Mouse (Mus musculus): ENCODE measurements around the gene Macf1. TPM values are rescaled to one million over a fixed set of nuclear protein-coding genes. Genes with fewer than 3 reads are reported as not detected.
A peak's percentile ranks its signal among the peaks of the same experiment; 100 is the strongest.

The Macf1 gene
- polyA plus RNA-seq, 1 experiment from 2014 or later = 61.5 TPM

- no peaks in the 10 kb centered on the region for H3K9me3 ChIP-seq
- H3K36me3 ChIP-seq = no peaks in the 10 kb centered on the region
- 0 out of 2 replicates have a peak overlapping the region, but pooled peaks have one; percentile 13 for H3K27ac ChIP-seq
- no peaks in the 10 kb centered on the region for H3K27me3 ChIP-seq
- no peak for ATAC-seq (ENCODE audit: insufficient number of reproducible peaks, insufficient read depth, low FRiP score, low TSS enrichment, low read depth)
- H3K4me3 ChIP-seq (replicated peaks) = no peak overlapping the region
- peaks cover 36% of the 10 kb centered on the region for H3K4me1 ChIP-seq (replicated peaks)
- no peak overlapping the region for H3K9ac ChIP-seq (replicated peaks)
- WGBS = 57% methylated on average over 1 of the region's 1 CpGs
- no peak overlapping the region for H3K4me2 ChIP-seq
These were observed 16.8 kb downstream of the Macf1 start for GRCm38 (mm10) chr4:123667260-123667867.

GRCm38 (mm10) chr4:123666517-123666916 is 17.6 kb downstream of the Macf1 start:
- peaks cover 43% of the 10 kb centered on the region for H3K4me1 ChIP-seq (replicated peaks)
- H3K9ac ChIP-seq (replicated peaks) = no peak overlapping the region
- no peak overlapping the region for H3K4me2 ChIP-seq
- H3K27me3 ChIP-seq = no peaks in the 10 kb centered on the region
- no peaks in the 10 kb centered on the region for H3K36me3 ChIP-seq
- H3K27ac ChIP-seq = no peak overlapping the region
- ATAC-seq (ENCODE audit: insufficient number of reproducible peaks, insufficient read depth, low FRiP score, low TSS enrichment, low read depth) = no peak
- 95% methylated on average over 1 of the region's 1 CpGs for WGBS
- no peak overlapping the region for H3K4me3 ChIP-seq (replicated peaks)
- H3K9me3 ChIP-seq = no peaks in the 10 kb centered on the region

GRCm38 (mm10) chr4:123665681-123666278 is 18.4 kb downstream of the Macf1 start:
- Histone ChIP-seq H3K27ac (peak overlapping the region; percentile 99), H3K4me1 (replicated peaks) (peaks cover 50% of the 10 kb centered on the region), H3K9ac (replicated peaks) (peak overlapping the region; percentile 99), H3K4me3 (replicated peaks) (peak overlapping the region; percentile 92), H3K4me2 (peak overlapping the region; percentile 84), H3K9me3 (no peaks in the 10 kb centered on the region), H3K27me3 (no peaks in the 10 kb centered on the region), H3K36me3 (no peaks in the 10 kb centered on the region)
- WGBS = 34% methylated on average over 11 of the region's 11 CpGs
- no peak for ATAC-seq (ENCODE audit: insufficient number of reproducible peaks, insufficient read depth, low FRiP score, low TSS enrichment, low read depth)

- Histone ChIP-seq H3K36me3 (no peaks in the 10 kb centered on the region), H3K4me3 (replicated peaks) (peak overlapping the region; percentile 92), H3K27ac (peak overlapping the region; percentile 99), H3K4me1 (replicated peaks) (peaks cover 50% of the 10 kb centered on the region), H3K9ac (replicated peaks) (peak overlapping the region; percentile 99), H3K4me2 (peak overlapping the region; percentile 84), H3K9me3 (no peaks in the 10 kb centered on the region), H3K27me3 (no peaks in the 10 kb centered on the region)
- under 1% methylated on average over 48 of the region's 58 CpGs for WGBS
- ATAC-seq (ENCODE audit: insufficient number of reproducible peaks, insufficient read depth, low FRiP score, low TSS enrichment, low read depth) = peak; percentile 12; the same call in 1 of the 2 replicates
These were observed 19.1 kb downstream of the Macf1 start for GRCm38 (mm10) chr4:123664951-123665661.

- ATAC-seq (ENCODE audit: insufficient number of reproducible peaks, insufficient read depth, low FRiP score, low TSS enrichment, low read depth) = peak; percentile 53
These were observed 19.9 kb downstream of the Macf1 start for GRCm38 (mm10) chr4:123664021-123664950.

GRCm38 (mm10) chr4:123663688-123663965 is 20.5 kb downstream of the Macf1 start:
- H3K4me1 ChIP-seq (replicated peaks) = peaks cover 50% of the 10 kb centered on the region
- 0 out of 2 replicates have a peak, but pooled peaks have one; percentile 34 for ATAC-seq (ENCODE audit: insufficient number of reproducible peaks, insufficient read depth, low FRiP score, low TSS enrichment, low read depth)

More at GRCm38 (mm10) chr4:123664021-123664950, 19.9 kb downstream of the Macf1 start:
- H3K4me1 ChIP-seq (replicated peaks) = peaks cover 50% of the 10 kb centered on the region
- peak overlapping the region; percentile 84 for H3K4me2 ChIP-seq
- no peaks in the 10 kb centered on the region for H3K36me3 ChIP-seq
- WGBS = under 1% methylated on average over 118 of the region's 125 CpGs
- peak overlapping the region; percentile 99 for H3K27ac ChIP-seq
- no peaks in the 10 kb centered on the region for H3K9me3 ChIP-seq
- H3K27me3 ChIP-seq = no peaks in the 10 kb centered on the region
- H3K9ac ChIP-seq (replicated peaks) = peak overlapping the region; percentile 99
- H3K4me3 ChIP-seq (replicated peaks) = peak overlapping the region; percentile 92

GRCm38 (mm10) chr4:123662914-123663687 is 21.1 kb downstream of the Macf1 start:
- no peaks in the 10 kb centered on the region for H3K27me3 ChIP-seq
- H3K36me3 ChIP-seq = no peaks in the 10 kb centered on the region; the same call in 1 of the 2 replicates
- peak overlapping the region; percentile 92 for H3K4me3 ChIP-seq (replicated peaks)
- no peak for ATAC-seq (ENCODE audit: insufficient number of reproducible peaks, insufficient read depth, low FRiP score, low TSS enrichment, low read depth)
- peak overlapping the region; percentile 99 for H3K27ac ChIP-seq
- H3K9ac ChIP-seq (replicated peaks) = peak overlapping the region; percentile 99
- 3% methylated on average over 15 of the region's 15 CpGs for WGBS
- peak overlapping the region; percentile 84 for H3K4me2 ChIP-seq
- H3K9me3 ChIP-seq = no peaks in the 10 kb centered on the region
- peaks cover 50% of the 10 kb centered on the region for H3K4me1 ChIP-seq (replicated peaks)

More at GRCm38 (mm10) chr4:123663688-123663965, 20.5 kb downstream of the Macf1 start:
- Histone ChIP-seq H3K4me2 (peak overlapping the region; percentile 84), H3K27me3 (no peaks in the 10 kb centered on the region), H3K27ac (peak overlapping the region; percentile 99), H3K9ac (replicated peaks) (peak overlapping the region; percentile 99), H3K36me3 (no peaks in the 10 kb centered on the region; the same call in 1 of the 2 replicates), H3K9me3 (no peaks in the 10 kb centered on the region), H3K4me3 (replicated peaks) (peak overlapping the region; percentile 92)
- WGBS = under 1% methylated on average over 12 of the region's 12 CpGs

- no peak overlapping the region for H3K4me3 ChIP-seq (replicated peaks)
- peaks cover 22% of the 10 kb centered on the region for H3K4me1 ChIP-seq (replicated peaks)
- no peak for ATAC-seq (ENCODE audit: insufficient number of reproducible peaks, insufficient read depth, low FRiP score, low TSS enrichment, low read depth)
- no peak overlapping the region for H3K9ac ChIP-seq (replicated peaks)
- no peaks in the 10 kb centered on the region; the same call in 1 of the 2 replicates for H3K36me3 ChIP-seq
- no peak overlapping the region for H3K27ac ChIP-seq
- no peak overlapping the region for H3K4me2 ChIP-seq
- H3K9me3 ChIP-seq = no peaks in the 10 kb centered on the region
- H3K27me3 ChIP-seq = no peaks in the 10 kb centered on the region
- 93% methylated on average over 1 of the region's 1 CpGs for WGBS
These were observed 26.0 kb downstream of the Macf1 start for GRCm38 (mm10) chr4:123658175-123658574.

GRCm38 (mm10) chr4:123655245-123655644 is 28.9 kb downstream of the Macf1 start:
- H3K4me2 ChIP-seq = no peak overlapping the region
- no peaks in the 10 kb centered on the region; the same call in 1 of the 2 replicates for H3K36me3 ChIP-seq
- H3K27ac ChIP-seq = no peak overlapping the region
- H3K27me3 ChIP-seq = no peaks in the 10 kb centered on the region
- ATAC-seq (ENCODE audit: insufficient number of reproducible peaks, insufficient read depth, low FRiP score, low TSS enrichment, low read depth) = no peak
- no peaks in the 10 kb centered on the region for H3K4me1 ChIP-seq (replicated peaks)
- no peak overlapping the region for H3K9ac ChIP-seq (replicated peaks)
- no peak overlapping the region for H3K4me3 ChIP-seq (replicated peaks)
- no peaks in the 10 kb centered on the region for H3K9me3 ChIP-seq
- 89% methylated on average over 5 of the region's 5 CpGs for WGBS

- Histone ChIP-seq H3K36me3 (no peaks in the 10 kb centered on the region; the same call in 1 of the 2 replicates), H3K27me3 (no peaks in the 10 kb centered on the region), H3K4me1 (replicated peaks) (no peaks in the 10 kb centered on the region), H3K4me3 (replicated peaks) (no peak overlapping the region), H3K9ac (replicated peaks) (no peak overlapping the region), H3K27ac (no peak overlapping the region), H3K9me3 (no peaks in the 10 kb centered on the region), H3K4me2 (no peak overlapping the region)
- WGBS = 85% methylated on average over 4 of the region's 4 CpGs
- ATAC-seq (ENCODE audit: insufficient number of reproducible peaks, insufficient read depth, low FRiP score, low TSS enrichment, low read depth) = no peak
These were observed 29.6 kb downstream of the Macf1 start for GRCm38 (mm10) chr4:123654566-123654965.
